Mouse (Mus musculus) liver, adult 2 months (tissue): ENCODE results near the gene Pygm. TPM values are rescaled to one million over a fixed set of nuclear protein-coding genes. Genes with fewer than 3 reads are reported as not detected.

Source experiments
- DNase-seq: peaks from one replicate; pipeline ENCODE4 v3.0.0-alpha.2; 2011; ENCODE audit warnings: low read depth, low spot score; ENCODE audit errors: extremely low read depth
- H3K27ac ChIP-seq: fragments of 200-500 bp; replicated peaks from 2 replicates; pipeline ENCODE4 v1.5.1; 2012; ENCODE audit warnings: low read depth, mild to moderate bottlenecking, control low read depth, inconsistent platforms, low read length; ENCODE audit not compliant: insufficient read depth
- H3K27me3 ChIP-seq: fragments of 200-500 bp; 2 replicates; pipeline ENCODE4 v1.6.1; 2012; ENCODE audit warnings: mild to moderate bottlenecking, moderate library complexity, low read length, inconsistent platforms; ENCODE audit not compliant: control insufficient read depth, insufficient read depth
- H3K36me3 ChIP-seq: fragments of 200-500 bp; 2 replicates; pipeline ENCODE4 v1.6.1; 2012; ENCODE audit warnings: low read length, inconsistent platforms; ENCODE audit not compliant: control insufficient read depth, insufficient read depth
- H3K4me1 ChIP-seq: fragments of 200-500 bp; 2 replicates; pipeline ENCODE4 v1.6.1; 2011; ENCODE audit warnings: low read length; ENCODE audit not compliant: control insufficient read depth, insufficient read depth
- H3K4me3 ChIP-seq: fragments of 200-500 bp; 2 replicates; pipeline ENCODE4 v1.5.1; 2011; ENCODE audit warnings: low read depth, mild to moderate bottlenecking, control low read depth, low read length, moderate library complexity; ENCODE audit not compliant: insufficient read depth
- H3K79me2 ChIP-seq: fragments of 200-500 bp; 2 replicates; pipeline ENCODE4 v1.6.1; 2012; ENCODE audit warnings: inconsistent platforms, mild to moderate bottlenecking, low read length, moderate library complexity; ENCODE audit not compliant: control insufficient read depth, insufficient read depth
- H3K9ac ChIP-seq: fragments of 200-500 bp; 2 replicates; pipeline ENCODE4 v1.6.1; 2012; ENCODE audit warnings: low read depth, mild to moderate bottlenecking, control low read depth, inconsistent platforms, low read length
- CTCF ChIP-seq: fragments of 200-500 bp; IDR thresholded peaks from 2 replicates; pipeline ENCODE4 v1.5.1; 2011; ENCODE audit warnings: low read depth, low read length, control low read depth
- POLR2A ChIP-seq: fragments of 200-500 bp; IDR thresholded peaks from 2 replicates; pipeline ENCODE4 v1.6.1; 2011; ENCODE audit warnings: low read length, control low read depth; ENCODE audit not compliant: insufficient read depth; ENCODE audit errors: extremely low read depth
- WGBS: fragments of 180-500 bp; shearing (Covaris S2); methylation state at CpG from one replicate; pipeline ENCODE4 v1.1.7; 2018; 5-methylcytosine and 5-hydroxymethylcytosine counted together
- polyA plus RNA-seq: library from polyadenylated mRNA; depleted of rRNA; stranded (reverse); fragments of >200 nt; gene quantifications from 2 replicates; pipeline ENCODE4 v1.2.3, GENCODE M21; 2012
- total RNA-seq: library from RNA; depleted of rRNA; stranded (reverse); fragments of >200 nt; gene quantifications from 2 replicates; pipeline ENCODE4 v1.2.3, GENCODE M21; 2014

Gene Pygm
- total and polyA plus RNA-seq, 2 experiments = 1.6 to 2.3 TPM

DNA sequence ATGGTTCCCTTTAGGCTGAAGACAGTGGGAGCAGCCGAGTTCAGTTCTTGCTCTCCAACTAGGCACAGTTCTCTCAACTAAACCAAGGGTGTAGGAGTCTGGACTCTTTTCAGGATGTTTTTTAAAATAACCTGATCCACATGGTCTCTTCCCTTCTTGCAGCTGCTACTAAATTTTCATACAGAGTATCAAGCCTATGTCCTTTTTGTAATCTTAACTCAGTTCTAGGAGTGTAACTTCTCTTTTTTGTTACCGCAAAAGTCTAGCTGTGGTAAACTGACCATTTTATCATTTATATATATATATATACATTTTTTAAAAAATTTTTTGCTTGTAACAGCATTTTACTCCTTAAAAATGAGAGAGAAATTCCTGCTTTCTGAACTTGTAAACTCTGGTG is 14.0 kb upstream of the Pygm start:
- peaks cover 86% of the 10 kb centered on the region for H3K36me3 ChIP-seq
- H3K9ac ChIP-seq = no peak overlapping the region
- peaks cover 6% of the 10 kb centered on the region; the same call in 1 of the 2 replicates for H3K4me1 ChIP-seq
- no peaks in the 10 kb centered on the region for H3K27me3 ChIP-seq
- H3K4me3 ChIP-seq = no peak overlapping the region
- H3K27ac ChIP-seq = no peak overlapping the region
- TF ChIP-seq CTCF (no peak), POLR2A (no peak)
- WGBS = 89% methylated on average over 2 of the region's 2 CpGs
- H3K79me2 ChIP-seq = peaks cover 5% of the 10 kb centered on the region; the same call in 1 of the 2 replicates
- DNase-seq = no peak

DNA sequence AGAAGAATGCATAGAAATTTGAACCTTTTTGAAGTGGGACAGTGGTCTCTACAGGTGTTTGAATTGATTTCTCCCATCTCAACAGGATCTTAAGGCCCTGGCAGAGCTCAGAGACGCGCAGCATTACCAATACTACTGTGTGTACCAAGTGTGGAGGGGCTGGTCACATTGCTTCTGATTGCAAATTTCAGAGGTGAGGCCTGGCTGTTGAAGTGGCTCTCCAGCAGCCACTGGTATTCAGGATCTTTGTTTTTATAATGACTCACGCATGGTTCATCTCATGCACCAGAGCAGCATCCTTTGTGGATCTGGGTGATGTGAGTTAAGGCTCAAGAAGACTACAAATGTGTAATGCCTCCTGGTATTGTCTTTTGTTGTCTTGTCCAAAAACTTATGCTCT is 11.8 kb upstream of the Pygm start:
- no peak for TF ChIP-seq CTCF
- TF ChIP-seq POLR2A = no peak
- WGBS = 100% methylated on average over 3 of the region's 3 CpGs

DNA sequence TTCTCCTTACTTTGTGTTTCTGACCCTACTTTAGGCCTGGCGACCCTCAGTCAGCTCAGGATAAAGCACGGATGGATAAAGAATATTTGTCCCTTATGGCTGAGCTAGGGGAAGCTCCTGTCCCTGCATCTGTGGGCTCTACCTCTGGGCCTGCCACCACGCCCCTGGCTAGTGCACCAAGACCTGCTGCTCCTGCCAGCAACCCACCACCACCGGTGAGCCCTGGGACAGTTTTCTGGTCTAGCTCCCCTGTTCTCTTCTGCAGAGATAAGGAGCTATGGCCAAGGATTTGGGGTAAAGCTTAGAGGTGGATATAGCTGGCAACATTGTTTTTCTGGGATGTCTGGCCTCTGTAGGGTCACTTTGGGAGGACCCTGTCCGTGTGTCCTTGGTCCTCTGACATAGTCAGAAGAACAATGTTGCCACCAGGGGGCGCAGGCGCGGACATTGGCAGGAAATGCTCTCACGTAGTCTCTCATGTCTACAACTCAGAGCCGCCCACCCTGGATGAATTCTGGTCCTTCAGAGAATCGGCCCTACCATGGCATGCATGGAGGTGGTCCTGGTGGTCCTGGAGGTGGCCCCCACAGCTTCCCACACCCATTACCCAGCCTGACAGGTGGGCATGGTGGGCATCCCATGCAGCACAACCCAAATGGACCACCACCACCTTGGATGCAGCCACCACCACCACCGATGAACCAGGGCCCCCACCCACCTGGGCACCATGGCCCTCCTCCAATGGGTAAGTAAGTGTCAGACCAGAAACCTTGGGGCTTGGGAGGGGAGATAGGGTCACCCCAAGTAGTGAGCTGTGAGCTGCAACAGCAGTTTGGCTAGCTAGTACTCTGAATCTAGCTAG is 10.4 kb upstream of the Pygm start:
- H3K4me3 ChIP-seq = no peak overlapping the region
- DNase-seq = no peak
- 65% methylated on average over 12 of the region's 12 CpGs for WGBS
- no peak overlapping the region for H3K27ac ChIP-seq
- TF ChIP-seq CTCF (peak; percentile 84), POLR2A (no peak)
- peaks cover 77% of the 10 kb centered on the region for H3K36me3 ChIP-seq
- no peaks in the 10 kb centered on the region for H3K4me1 ChIP-seq
- no peaks in the 10 kb centered on the region; the same call in 1 of the 2 replicates for H3K79me2 ChIP-seq
- no peaks in the 10 kb centered on the region for H3K27me3 ChIP-seq
- H3K9ac ChIP-seq = no peak overlapping the region

More for the DNA sequence above, 11.8 kb upstream of the Pygm start:
- DNase-seq = no peak
- no peak overlapping the region for H3K27ac ChIP-seq
- peaks cover 86% of the 10 kb centered on the region for H3K36me3 ChIP-seq
- no peak overlapping the region for H3K4me3 ChIP-seq
- H3K27me3 ChIP-seq = no peaks in the 10 kb centered on the region
- no peak overlapping the region for H3K9ac ChIP-seq
- H3K79me2 ChIP-seq = no peaks in the 10 kb centered on the region; the same call in 1 of the 2 replicates
- H3K4me1 ChIP-seq = peaks cover under 1% of the 10 kb centered on the region; the same call in 1 of the 2 replicates

DNA sequence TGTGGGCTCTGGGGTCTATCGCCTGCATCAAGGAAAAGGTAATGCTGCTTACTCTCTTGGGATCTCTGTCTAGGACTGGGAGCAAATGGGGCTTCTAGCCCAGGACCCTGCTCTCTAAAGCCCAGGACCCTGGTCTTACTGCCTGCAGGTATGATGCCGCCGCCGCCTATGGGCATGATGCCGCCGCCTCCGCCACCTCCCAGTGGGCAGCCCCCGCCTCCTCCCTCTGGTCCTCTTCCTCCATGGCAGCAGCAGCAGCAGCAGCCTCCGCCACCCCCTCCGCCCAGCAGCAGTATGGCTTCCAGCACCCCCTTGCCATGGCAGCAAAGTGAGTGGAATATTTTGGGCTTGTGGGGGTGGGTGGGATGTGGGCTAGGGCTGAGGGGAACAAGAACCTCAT is 9.6 kb upstream of the Pygm start:
- H3K9ac ChIP-seq = no peak overlapping the region
- no peaks in the 10 kb centered on the region for H3K4me1 ChIP-seq
- H3K27ac ChIP-seq = no peak overlapping the region
- DNase-seq = no peak
- H3K27me3 ChIP-seq = no peaks in the 10 kb centered on the region
- peaks cover 70% of the 10 kb centered on the region for H3K36me3 ChIP-seq
- TF ChIP-seq CTCF (no peak), POLR2A (no peak)
- no peak overlapping the region for H3K4me3 ChIP-seq
- no peaks in the 10 kb centered on the region; the same call in 1 of the 2 replicates for H3K79me2 ChIP-seq
- WGBS = 99% methylated on average over 10 of the region's 10 CpGs

DNA sequence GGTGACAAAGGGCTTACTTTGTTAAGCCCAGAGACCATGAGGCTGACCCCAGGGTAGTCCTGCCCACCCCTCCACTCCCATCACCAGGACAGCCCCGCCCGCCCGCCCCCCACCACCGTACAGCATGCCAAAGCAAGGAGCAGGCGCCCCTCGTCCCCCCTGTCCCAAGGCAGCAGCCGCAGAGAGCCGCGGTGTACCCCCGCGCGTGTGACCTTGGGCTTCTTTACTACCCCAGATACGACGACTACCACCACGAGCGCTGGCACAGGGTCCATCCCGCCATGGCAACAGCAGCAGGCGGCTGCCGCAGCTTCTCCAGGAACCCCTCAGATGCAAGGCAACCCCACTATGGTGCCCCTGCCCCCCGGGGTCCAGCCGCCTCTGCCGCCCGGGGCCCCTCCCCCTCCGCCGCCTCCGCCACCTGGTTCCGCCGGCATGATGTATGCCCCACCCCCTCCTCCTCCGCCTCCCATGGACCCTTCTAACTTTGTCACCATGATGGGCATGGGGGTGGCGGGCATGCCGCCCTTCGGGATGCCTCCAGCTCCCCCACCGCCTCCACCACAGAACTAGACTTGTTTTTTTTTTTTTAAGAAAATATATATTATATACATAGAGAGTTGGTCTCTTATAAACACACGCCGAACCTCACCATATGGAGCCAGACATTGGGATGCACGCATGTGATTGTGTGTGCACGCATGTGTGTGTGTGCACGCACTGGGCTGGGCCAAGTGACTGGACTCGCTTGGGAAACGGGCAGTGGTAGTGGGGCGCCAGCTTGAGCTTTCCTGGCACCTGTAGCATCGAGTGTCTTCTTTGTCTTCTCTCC is 8.6 kb upstream of the Pygm start:
- no peak for TF ChIP-seq CTCF
- no peak for TF ChIP-seq POLR2A
- no peaks in the 10 kb centered on the region; the same call in 1 of the 2 replicates for H3K79me2 ChIP-seq
- H3K36me3 ChIP-seq = peaks cover 62% of the 10 kb centered on the region
- no peak overlapping the region for H3K27ac ChIP-seq
- no peak overlapping the region for H3K9ac ChIP-seq
- no peak for DNase-seq
- no peak overlapping the region for H3K4me3 ChIP-seq
- no peaks in the 10 kb centered on the region for H3K4me1 ChIP-seq
- WGBS = 96% methylated on average over 41 of the region's 42 CpGs
- H3K27me3 ChIP-seq = no peaks in the 10 kb centered on the region

DNA sequence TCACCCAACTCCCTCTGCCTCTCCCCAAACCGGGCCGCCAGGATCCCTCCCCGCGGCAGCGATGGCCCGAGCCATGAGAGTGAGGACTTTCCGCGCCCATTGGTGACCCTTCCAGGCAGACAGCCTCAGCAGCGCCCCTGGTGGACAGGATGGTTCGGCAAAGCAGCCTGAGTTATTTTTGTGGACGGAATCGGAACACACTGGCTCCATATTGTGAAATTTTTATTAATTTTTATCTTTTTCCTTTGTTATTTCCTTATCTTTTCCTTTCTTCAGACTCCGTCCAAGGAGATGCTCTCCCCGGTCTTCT is 8.0 kb upstream of the Pygm start:
- no peaks in the 10 kb centered on the region; the same call in 1 of the 2 replicates for H3K79me2 ChIP-seq
- WGBS = 75% methylated on average over 14 of the region's 14 CpGs
- peak; percentile 71 for TF ChIP-seq CTCF
- TF ChIP-seq POLR2A = no peak
- H3K9ac ChIP-seq = no peak overlapping the region
- H3K36me3 ChIP-seq = peaks cover 56% of the 10 kb centered on the region
- no peaks in the 10 kb centered on the region for H3K4me1 ChIP-seq
- no peaks in the 10 kb centered on the region for H3K27me3 ChIP-seq
- DNase-seq = no peak
- H3K27ac ChIP-seq = no peak overlapping the region
- H3K4me3 ChIP-seq = no peak overlapping the region
